Mouse (Mus musculus): ENCODE data around the gene Gm10409.
"Not testable (repeated sequence)": the region's sequence is repeated elsewhere in the genome, so short reads cannot be mapped to it uniquely, and the experiment has no call there.

Gene Gm10409

DNA sequence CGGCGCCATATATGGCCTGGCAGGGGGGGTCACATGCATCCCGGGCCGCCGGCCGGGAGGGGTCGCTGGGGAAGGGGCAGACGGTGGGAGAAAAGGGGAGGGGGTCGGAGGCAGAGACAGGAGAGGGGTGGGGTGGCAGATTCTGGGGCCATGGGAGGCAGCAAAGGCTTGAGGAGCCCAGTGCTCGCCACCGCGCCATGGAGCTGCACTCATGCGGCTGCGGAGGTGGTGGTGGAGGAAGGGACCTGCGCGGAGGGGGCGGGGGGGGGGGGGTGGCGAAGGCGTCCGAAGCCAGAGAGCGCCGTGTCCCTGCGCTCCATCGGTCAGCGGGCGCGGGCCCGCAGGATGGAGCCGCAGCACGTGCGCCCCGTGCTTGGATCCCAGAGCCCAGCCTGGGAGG is at the start of gene Gm10409:
Gene Gm10409 (plus strand): TSS at position 301 of the 400 bp plus-strand sequence.
- not testable (repeated sequence) for DNase-seq (ENCODE audit: low spot score)

DNA sequence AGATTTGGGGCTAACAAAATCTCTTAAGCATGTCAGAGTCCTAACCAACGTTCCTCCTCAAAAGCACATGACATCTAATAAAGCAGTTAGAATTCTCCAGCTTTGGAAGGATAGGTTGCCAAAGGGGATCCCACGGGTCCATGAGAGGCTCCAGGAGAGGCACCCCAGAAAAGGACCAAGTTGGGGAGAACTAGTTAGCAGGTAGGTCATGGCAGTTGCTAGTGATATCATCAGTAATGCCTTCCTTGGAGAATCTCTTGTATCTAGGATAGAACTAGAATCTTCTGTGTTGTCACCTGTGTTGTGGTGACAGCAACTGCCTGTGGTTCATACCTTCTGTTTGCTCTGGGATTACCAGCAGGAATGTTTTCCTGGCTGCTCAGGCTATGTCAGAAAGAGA is 17.6 kb upstream of the Gm10409 start, which contains the start of gene Gm10413:
Gene Gm10413 (plus strand): TSS at position 301 of the 400 bp plus-strand sequence.
- not testable (repeated sequence) for DNase-seq (ENCODE audit: low spot score)

DNA sequence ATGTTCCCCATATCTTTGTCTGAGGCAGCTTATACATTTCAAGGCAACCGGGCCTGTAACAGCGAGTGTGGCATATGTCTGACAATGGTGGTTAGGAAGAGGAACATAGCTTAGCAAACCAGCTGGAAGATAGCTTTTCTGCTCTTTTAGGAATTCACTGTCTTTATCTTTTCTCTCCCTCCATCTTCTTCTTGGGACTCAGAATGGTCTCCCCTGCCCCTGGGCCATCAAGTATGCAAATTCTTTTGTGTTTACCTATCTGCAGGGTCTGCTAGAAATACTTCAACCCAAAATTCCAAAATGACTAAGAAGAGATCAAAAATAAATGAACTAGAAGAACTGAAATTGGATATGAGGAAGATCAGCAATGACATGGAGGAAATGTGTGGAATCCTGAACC is 15.4 kb downstream of the Gm10409 start, which contains the start of gene Gm3005:
Gene Gm3005 (plus strand): TSS at position 301 of the 400 bp plus-strand sequence.
- DNase-seq (ENCODE audit: low spot score) = not testable (repeated sequence)

DNA sequence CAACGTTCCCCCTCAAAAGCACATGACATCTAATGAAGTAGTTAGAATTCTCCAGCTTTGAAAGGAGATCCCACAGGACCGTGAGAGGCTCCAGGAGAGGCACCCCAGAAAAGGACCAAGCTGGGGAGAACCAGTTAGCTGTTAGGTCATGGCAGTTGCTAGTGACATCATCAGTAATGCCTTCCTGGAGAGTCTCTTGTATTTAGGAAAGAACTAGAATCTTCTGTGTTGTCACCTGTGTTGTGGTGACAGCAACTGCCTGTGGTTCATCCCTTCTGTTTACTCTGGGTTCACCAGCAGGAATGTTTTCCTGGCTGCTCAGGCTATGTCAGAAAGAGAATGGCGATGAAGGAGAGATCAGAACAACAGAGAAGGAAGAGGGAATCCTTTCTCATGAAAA is 36.7 kb downstream of the Gm10409 start, which contains the start of gene Gm10408:
Gene Gm10408 (plus strand): TSS at position 301 of the 400 bp plus-strand sequence.
- DNase-seq (ENCODE audit: low spot score) = not testable (repeated sequence)
